Mouse (Mus musculus): ENCODE measurements around the gene Arhgap23. TPM values are rescaled to one million over a fixed set of nuclear protein-coding genes. Genes with fewer than 3 reads are reported as not detected.

The Arhgap23 gene
- polyA plus RNA-seq, 1 experiment from 2014 or later: 7.0 TPM

DNA sequence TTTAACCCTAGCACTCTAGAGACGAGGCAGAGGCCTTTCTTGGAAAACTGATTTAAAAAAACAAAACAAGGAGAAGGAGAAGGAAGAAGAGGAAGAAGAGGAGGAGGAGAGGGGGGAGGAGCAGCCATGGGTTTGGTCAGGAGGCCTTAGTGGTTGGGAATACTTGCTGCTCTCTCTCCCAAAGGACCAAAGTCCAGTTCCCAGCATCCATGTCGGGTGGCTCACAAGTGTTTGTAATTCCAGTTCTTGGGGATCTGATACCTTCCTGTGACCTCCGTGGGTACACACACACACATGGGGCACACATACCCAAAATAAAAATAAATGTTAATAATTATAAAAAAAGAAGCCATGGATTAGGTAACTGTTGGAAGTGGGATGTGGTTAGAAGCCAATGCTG lies 35.3 kb upstream of the Arhgap23 start:
- Histone ChIP-seq H3K4me1 (ENCODE audit: insufficient read depth, low read depth, low read length) (no peaks in the 10 kb centered on the region), H3K9me3 (ENCODE audit: low read length) (no peaks in the 10 kb centered on the region), H3K9ac (replicated peaks; ENCODE audit: low read depth) (no peak overlapping the region), H3K27me3 (replicated peaks; ENCODE audit: insufficient read depth, low read length) (no peaks in the 10 kb centered on the region), H3K4me3 (ENCODE audit: low read depth, low read length) (no peak overlapping the region), H3K4me2 (replicated peaks; ENCODE audit: low read depth, low read length) (no peak overlapping the region), H3K27ac (ENCODE audit: low read length) (no peak overlapping the region), H3K36me3 (ENCODE audit: insufficient read depth, low read length) (peaks cover 18% of the 10 kb centered on the region; the same call in 1 of the 2 replicates)
- 65% methylated on average over 3 of the region's 3 CpGs for WGBS
- ATAC-seq (no peak), DNase-seq (ENCODE audit: low spot score) (no peak)
- no peak for TF ChIP-seq CTCF (IDR thresholded peaks at IDR 0.05)
- no peak for TF ChIP-seq EP300 (IDR thresholded peaks at IDR 0.05)

DNA sequence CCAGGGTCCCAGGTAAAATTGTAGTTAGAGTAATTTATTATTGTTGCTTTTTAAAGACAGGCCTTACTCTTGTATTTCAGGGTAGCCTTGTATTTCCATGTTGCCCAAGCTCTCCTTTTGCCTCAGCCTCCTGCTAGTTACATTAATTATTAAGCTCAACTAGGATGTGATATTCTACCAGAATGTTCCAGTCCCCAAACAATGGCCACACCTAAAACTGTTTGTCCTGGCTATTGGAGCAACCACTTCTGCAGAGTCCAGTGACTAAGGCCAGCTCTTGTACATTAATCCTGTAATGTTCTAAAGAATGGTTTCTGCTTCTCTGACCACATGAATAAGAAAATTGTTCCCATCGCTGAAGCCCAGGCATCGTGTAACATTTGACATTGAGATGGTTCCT lies 32.3 kb upstream of the Arhgap23 start:
- no peak overlapping the region for H3K4me2 ChIP-seq (replicated peaks; ENCODE audit: low read depth, low read length)
- no peak overlapping the region for H3K4me3 ChIP-seq (ENCODE audit: low read depth, low read length)
- WGBS: 94% methylated on average over 2 of the region's 2 CpGs
- H3K27ac ChIP-seq (ENCODE audit: low read length): no peak overlapping the region
- H3K36me3 ChIP-seq (ENCODE audit: insufficient read depth, low read length): peaks cover 6% of the 10 kb centered on the region; the same call in 1 of the 2 replicates
- H3K9me3 ChIP-seq (ENCODE audit: low read length): no peaks in the 10 kb centered on the region
- no peaks in the 10 kb centered on the region for H3K4me1 ChIP-seq (ENCODE audit: insufficient read depth, low read depth, low read length)
- no peaks in the 10 kb centered on the region for H3K27me3 ChIP-seq (replicated peaks; ENCODE audit: insufficient read depth, low read length)
- TF ChIP-seq EP300 (IDR thresholded peaks at IDR 0.05): no peak
- no peak for TF ChIP-seq CTCF (IDR thresholded peaks at IDR 0.05)
- H3K9ac ChIP-seq (replicated peaks; ENCODE audit: low read depth): no peak overlapping the region
- no peak for DNase-seq (ENCODE audit: low spot score)
- no peak for ATAC-seq

DNA sequence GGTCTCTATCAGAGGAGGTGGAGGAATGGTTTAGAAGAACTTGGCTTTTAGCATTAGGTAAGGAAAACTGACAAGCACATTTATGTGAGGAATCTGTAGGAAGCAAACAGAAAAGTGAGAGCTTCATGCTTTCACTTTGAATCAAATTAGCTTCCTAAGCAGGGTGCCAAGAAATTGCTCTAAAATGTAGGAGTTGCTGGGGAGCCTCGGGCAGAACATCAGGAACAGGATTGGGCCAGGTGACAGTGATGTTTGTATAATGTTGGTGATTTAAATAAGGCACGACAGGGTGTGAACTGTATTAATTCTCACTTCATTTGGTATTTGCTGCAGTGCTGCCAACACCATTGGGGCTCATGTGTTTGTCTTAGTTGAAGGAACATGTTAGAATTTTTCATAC lies 31.6 kb upstream of the Arhgap23 start:
- TF ChIP-seq EP300 (IDR thresholded peaks at IDR 0.05) (no peak), CTCF (IDR thresholded peaks at IDR 0.05) (no peak)
- no peak for ATAC-seq
- no peak overlapping the region for H3K27ac ChIP-seq (ENCODE audit: low read length)
- H3K9ac ChIP-seq (replicated peaks; ENCODE audit: low read depth): no peak overlapping the region
- 40% methylated on average over 2 of the region's 2 CpGs for WGBS
- H3K4me3 ChIP-seq (ENCODE audit: low read depth, low read length): no peak overlapping the region
- no peaks in the 10 kb centered on the region for H3K4me1 ChIP-seq (ENCODE audit: insufficient read depth, low read depth, low read length)
- peaks cover 6% of the 10 kb centered on the region; the same call in 1 of the 2 replicates for H3K36me3 ChIP-seq (ENCODE audit: insufficient read depth, low read length)
- no peaks in the 10 kb centered on the region for H3K9me3 ChIP-seq (ENCODE audit: low read length)
- no peak overlapping the region for H3K4me2 ChIP-seq (replicated peaks; ENCODE audit: low read depth, low read length)
- DNase-seq (ENCODE audit: low spot score): no peak
- no peaks in the 10 kb centered on the region for H3K27me3 ChIP-seq (replicated peaks; ENCODE audit: insufficient read depth, low read length)

DNA sequence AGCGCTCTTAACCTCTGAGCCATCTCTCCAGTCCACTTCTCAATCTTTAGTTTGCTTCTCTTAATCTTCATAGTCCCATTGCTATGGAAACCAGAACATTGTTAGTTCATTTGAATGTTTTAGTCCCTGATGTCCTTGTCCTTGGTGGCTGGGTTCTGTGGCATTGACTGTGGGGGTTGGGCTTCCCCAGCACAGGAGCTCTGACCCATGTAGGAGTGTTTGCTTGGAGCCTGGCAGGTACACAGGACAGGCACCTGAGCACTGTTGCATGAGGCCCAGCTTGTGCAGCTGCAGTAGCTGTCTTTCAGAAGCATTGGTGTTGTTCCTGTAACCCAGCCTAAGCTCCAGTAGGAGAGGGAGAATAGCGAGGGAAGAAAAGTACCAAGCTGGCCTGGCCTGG lies 27.5 kb upstream of the Arhgap23 start:
- no peak for ATAC-seq
- TF ChIP-seq CTCF (IDR thresholded peaks at IDR 0.05) (no peak), EP300 (IDR thresholded peaks at IDR 0.05) (no peak)
- H3K4me1 ChIP-seq (ENCODE audit: insufficient read depth, low read depth, low read length): no peaks in the 10 kb centered on the region
- no peak overlapping the region for H3K4me2 ChIP-seq (replicated peaks; ENCODE audit: low read depth, low read length)
- H3K9me3 ChIP-seq (ENCODE audit: low read length): no peaks in the 10 kb centered on the region
- no peaks in the 10 kb centered on the region for H3K27me3 ChIP-seq (replicated peaks; ENCODE audit: insufficient read depth, low read length)
- no peak overlapping the region for H3K4me3 ChIP-seq (ENCODE audit: low read depth, low read length)
- no peak for DNase-seq (ENCODE audit: low spot score)
- WGBS: 86% methylated on average over 2 of the region's 2 CpGs
- H3K9ac ChIP-seq (replicated peaks; ENCODE audit: low read depth): no peak overlapping the region
- no peak overlapping the region for H3K27ac ChIP-seq (ENCODE audit: low read length)
- peaks cover 8% of the 10 kb centered on the region; the same call in 1 of the 2 replicates for H3K36me3 ChIP-seq (ENCODE audit: insufficient read depth, low read length)

DNA sequence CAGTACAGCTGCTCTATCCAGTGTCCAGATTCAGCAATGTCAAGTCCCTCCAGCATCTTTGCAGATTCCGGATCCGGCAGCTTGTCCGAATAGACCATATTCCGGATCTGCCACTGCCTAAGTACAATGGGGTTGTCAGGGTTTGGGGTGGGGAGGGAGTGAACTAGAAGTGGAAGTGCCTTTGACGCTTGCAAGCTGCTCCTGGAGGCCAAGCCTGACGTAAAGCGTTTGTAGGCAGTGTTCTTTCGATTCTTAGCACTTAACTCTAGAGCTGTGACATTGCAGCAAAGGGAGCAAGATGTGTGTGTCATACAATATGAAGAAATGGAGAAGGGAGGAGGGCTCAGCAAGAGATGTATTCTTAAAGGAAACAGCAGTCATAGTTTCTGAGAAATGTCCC lies 26.2 kb upstream of the Arhgap23 start:
- TF ChIP-seq EP300 (IDR thresholded peaks at IDR 0.05) (0 out of 2 replicates have a peak, but pooled peaks have one; percentile 36), CTCF (IDR thresholded peaks at IDR 0.05) (no peak)
- no peaks in the 10 kb centered on the region for H3K27me3 ChIP-seq (replicated peaks; ENCODE audit: insufficient read depth, low read length)
- H3K9me3 ChIP-seq (ENCODE audit: low read length): no peaks in the 10 kb centered on the region
- H3K4me1 ChIP-seq (ENCODE audit: insufficient read depth, low read depth, low read length): no peaks in the 10 kb centered on the region
- peaks cover 17% of the 10 kb centered on the region; the same call in 1 of the 2 replicates for H3K36me3 ChIP-seq (ENCODE audit: insufficient read depth, low read length)
- no peak overlapping the region for H3K9ac ChIP-seq (replicated peaks; ENCODE audit: low read depth)
- ATAC-seq (peak; percentile 85), DNase-seq (ENCODE audit: low spot score) (peak; percentile 88)
- WGBS: 74% methylated on average over 8 of the region's 8 CpGs
- H3K4me2 ChIP-seq (replicated peaks; ENCODE audit: low read depth, low read length): no peak overlapping the region
- 0 out of 2 replicates have a peak overlapping the region, but pooled peaks have one; percentile 6 for H3K27ac ChIP-seq (ENCODE audit: low read length)
- H3K4me3 ChIP-seq (ENCODE audit: low read depth, low read length): no peak overlapping the region

DNA sequence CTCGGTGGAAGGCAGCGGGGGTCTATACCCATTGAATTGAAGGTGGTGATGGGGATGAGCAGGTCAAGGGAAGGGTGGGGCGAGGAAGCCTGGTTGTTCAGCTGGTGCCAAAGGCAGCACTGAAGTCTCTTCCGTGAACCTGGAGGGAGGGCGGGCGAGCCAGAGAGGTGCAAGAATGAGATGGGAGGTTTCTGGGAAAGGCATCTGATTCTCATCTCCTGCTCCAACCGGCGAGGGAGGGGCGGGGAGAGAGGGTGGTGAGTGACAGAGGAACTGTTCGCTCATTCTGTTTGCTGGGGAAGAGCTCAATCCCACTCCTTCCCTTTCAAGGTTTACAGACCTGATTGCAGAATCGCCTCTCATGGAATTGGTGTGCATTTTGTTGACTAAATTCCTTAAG lies 21.7 kb upstream of the Arhgap23 start:
- 56% methylated on average over 11 of the region's 11 CpGs for WGBS
- Histone ChIP-seq H3K36me3 (ENCODE audit: insufficient read depth, low read length) (peaks cover 16% of the 10 kb centered on the region; the same call in 1 of the 2 replicates), H3K27me3 (replicated peaks; ENCODE audit: insufficient read depth, low read length) (no peaks in the 10 kb centered on the region), H3K9ac (replicated peaks; ENCODE audit: low read depth) (no peak overlapping the region), H3K4me2 (replicated peaks; ENCODE audit: low read depth, low read length) (no peak overlapping the region), H3K4me3 (ENCODE audit: low read depth, low read length) (no peak overlapping the region), H3K4me1 (ENCODE audit: insufficient read depth, low read depth, low read length) (no peaks in the 10 kb centered on the region), H3K27ac (ENCODE audit: low read length) (no peak overlapping the region), H3K9me3 (ENCODE audit: low read length) (no peaks in the 10 kb centered on the region)
- TF ChIP-seq CTCF (IDR thresholded peaks at IDR 0.05): no peak
- TF ChIP-seq EP300 (IDR thresholded peaks at IDR 0.05): no peak
- DNase-seq (ENCODE audit: low spot score) (no peak), ATAC-seq (no peak)

DNA sequence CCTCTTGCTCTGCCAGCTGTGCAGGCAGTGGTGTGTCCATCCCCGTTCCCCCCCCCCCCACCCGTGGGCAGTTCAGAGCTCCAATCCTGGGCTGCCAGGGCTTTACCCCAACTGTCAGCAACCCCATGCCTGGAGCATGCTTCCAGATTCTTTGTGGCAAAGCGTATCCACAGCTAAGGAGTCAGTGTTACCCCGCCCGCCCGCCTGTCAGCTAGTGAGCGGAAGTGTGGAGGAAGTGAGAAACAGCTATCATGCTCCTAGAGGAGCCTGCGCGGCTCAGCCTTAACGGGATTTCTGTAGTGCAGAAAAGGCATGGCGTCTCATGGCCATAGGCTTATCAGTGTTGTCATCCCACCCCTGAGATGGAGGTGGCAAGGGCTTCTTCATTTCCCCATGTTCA lies 21.2 kb upstream of the Arhgap23 start:
- no peaks in the 10 kb centered on the region for H3K27me3 ChIP-seq (replicated peaks; ENCODE audit: insufficient read depth, low read length)
- H3K36me3 ChIP-seq (ENCODE audit: insufficient read depth, low read length): peaks cover 16% of the 10 kb centered on the region; the same call in 1 of the 2 replicates
- no peak overlapping the region for H3K4me3 ChIP-seq (ENCODE audit: low read depth, low read length)
- 67% methylated on average over 11 of the region's 11 CpGs for WGBS
- DNase-seq (ENCODE audit: low spot score): no peak
- H3K9me3 ChIP-seq (ENCODE audit: low read length): no peaks in the 10 kb centered on the region
- ATAC-seq: no peak
- H3K4me2 ChIP-seq (replicated peaks; ENCODE audit: low read depth, low read length): no peak overlapping the region
- H3K9ac ChIP-seq (replicated peaks; ENCODE audit: low read depth): no peak overlapping the region
- no peak for TF ChIP-seq EP300 (IDR thresholded peaks at IDR 0.05)
- no peak for TF ChIP-seq CTCF (IDR thresholded peaks at IDR 0.05)
- H3K27ac ChIP-seq (ENCODE audit: low read length): no peak overlapping the region
- H3K4me1 ChIP-seq (ENCODE audit: insufficient read depth, low read depth, low read length): no peaks in the 10 kb centered on the region
